Mouse (Mus musculus): ENCODE results near the gene Sstr3.

Gene Sstr3

DNA sequence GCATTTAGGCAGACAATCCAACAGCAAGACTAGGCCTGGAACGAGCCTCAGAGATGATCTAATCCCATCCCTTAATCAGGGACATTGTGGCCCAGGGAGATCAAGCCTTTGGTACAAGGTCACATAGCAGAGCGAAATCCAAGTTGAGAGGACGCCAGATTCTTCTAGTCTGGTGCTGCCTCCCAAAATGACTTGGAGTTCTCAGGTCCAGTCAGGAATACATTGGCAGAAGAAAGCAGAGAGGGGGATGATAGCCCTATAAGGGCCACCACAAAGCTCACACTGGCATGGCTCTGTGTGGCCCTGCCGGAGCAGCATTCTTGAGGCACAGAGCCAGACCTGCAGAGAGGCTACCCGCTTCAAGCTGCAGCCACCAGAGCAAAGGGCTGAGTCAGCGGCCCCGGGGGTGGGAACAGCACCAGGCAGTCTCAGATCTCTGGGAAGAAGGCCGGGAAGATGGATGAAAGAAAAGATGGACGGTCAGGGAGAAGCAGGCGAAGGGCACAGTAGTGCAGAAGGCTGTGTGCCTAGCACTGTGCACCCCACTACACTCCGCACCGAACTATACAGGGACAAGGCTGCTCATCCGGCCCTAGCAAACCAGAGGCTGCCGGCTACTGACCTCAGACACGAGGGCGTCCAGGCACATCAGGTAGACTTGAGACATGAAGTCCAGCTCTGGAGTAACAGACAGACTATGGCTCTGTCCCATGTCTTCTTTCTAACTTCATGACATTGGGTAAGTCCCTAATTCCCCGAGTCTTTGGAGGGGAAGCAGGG, 13.6 kb downstream of the Sstr3 start, which contains the start of gene C1qtnf6:
TSS of gene C1qtnf6 (minus strand) at position 746 of the 780 bp plus-strand sequence.
- DNase-seq (ENCODE audit: low spot score): no peak

DNA sequence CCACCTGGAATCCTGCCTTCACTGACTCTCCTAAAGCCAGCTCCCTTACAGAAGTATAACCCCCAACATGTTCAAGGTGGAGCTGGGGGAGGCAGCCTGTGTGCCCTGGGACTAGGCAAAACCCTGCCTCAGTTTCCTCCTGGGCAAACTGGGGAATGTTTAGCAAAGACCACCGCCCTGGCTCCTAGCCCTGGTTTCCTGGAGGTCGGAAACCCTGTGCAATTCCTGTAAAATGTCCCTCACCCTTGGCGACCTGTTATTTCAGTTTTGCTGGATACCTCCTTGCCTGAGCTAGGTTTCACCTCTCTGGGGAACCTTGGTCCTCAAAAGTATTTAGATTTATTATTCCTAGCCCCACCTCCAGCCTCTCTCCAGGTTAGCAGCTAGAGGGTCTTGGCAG, 14.3 kb downstream of the Sstr3 start:
- DNase-seq (ENCODE audit: low spot score): no peak

DNA sequence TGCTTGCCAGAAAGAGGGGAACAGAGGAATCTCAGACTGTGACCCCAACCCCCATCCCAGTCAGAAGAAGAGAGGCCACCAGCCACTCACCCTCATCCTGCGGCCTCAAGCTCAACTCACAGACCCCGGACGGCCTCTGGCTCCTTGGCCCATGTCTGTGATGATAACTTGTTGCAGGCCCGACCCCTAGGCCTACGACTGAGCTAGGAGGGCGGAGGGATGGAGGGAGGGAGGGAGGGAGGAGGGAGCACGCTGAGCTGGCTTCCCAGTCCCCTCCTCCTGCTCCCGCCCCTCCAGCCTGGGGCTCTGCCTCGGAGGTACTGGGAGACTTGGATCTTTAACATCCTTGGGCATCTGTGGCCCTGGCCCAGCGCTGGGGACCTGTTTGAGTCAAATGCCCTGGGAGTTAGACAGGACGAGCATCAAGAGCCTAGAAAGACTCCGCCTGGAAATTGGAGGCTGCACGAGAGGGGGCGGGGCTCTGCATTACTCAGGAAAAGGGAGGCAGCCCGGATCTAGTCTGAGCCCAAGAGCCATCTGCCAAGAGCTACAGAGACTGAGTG, 15.0 kb downstream of the Sstr3 start:
- DNase-seq (ENCODE audit: low spot score): peak; percentile 79

GRCm38 (mm10) chr15:78528726-78529411, 15.6 kb downstream of the Sstr3 start:
- DNase-seq (ENCODE audit: low spot score): no peak

DNA sequence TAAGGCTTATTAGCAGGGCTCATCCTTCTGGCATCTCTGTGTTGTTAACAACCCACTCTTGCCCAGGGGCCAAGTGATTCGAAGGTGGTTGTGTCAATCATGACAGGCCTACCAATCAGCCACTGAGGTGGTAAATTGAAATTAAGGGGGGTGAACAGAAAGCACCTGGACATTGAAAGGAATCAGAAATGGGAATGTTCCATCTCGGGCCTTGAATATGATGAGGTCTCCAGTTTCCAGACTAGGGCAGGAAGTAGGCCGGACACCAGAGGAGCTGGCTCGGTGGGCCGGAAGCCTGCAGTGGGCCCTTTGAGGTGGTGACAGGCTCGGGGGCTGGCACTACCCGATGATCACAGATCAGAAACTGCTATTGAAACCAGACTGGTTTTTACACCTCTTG, 16.5 kb downstream of the Sstr3 start:
- peak; percentile 74 for DNase-seq (ENCODE audit: low spot score)

DNA sequence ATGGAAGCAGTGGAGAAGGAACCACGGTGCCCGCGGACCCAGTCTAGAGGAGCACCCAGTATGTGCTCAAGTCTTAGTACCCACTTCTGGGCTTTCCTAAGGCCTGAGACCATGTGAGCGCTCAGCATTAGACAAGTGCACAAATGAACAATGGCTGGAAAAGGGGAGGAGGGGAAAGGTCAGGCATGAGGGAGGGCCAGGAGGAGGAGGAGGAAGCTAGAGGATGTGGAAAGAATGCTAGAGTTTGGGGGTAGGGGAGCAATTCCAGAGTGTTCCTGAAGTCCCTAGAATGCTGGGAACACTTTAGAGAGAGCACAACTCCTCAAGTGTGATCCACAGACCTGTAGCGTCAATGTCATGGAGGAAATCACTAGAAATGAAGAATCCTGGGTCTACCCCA, 20.3 kb downstream of the Sstr3 start:
- DNase-seq (ENCODE audit: low spot score): no peak

DNA sequence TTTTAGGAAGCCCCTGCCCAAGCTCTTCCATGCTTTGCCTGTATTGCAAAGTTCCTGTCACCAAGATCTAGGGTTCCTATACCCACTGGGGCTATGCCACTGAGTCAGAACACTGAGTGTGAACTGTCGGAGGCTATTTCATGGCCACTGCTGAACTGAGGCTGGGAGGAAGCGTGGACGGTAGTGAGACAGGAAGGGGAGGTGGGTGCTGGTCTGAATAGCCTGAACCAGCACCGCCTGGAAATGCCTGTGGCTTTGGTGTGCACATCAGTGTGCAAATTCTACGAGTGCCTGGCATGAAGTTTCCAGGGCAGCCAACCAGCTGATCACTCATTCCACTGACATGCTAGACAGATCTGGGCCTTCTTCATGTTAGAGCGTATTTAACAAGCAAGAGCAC, 22.6 kb downstream of the Sstr3 start:
- no peak for DNase-seq (ENCODE audit: low spot score)

GRCm38 (mm10) chr15:78521331-78521730, 23.2 kb downstream of the Sstr3 start:
- no peak for DNase-seq (ENCODE audit: low spot score)

DNA sequence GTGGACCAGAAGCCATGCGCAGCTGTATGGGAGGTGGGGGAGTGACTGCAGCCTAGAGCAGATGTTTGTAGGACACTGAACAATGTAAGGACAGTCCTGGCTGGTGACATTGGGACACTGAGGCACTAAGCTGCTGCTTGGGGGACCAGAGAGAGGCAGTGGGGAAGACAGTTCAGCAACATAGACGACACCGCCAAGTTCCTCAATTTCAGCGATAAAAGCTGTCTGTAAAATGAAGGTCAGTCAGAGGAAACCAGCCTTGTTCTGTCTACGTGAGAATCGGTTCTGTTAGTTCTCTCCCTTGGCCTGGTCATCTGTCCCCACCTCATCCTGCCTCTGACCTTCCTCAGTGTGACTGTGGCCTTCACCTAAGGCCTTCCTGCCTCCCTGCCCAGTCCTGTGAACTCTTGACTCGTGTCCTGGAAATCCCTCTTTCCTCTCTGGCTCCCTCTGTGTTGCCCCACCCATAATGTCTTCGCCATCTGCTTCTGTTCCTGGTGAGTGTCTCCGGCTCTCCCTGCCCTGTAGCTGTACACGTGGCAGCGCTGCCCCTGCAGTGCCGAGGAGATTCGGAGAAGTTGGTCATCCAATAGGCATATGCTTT, 24.3 kb downstream of the Sstr3 start:
- DNase-seq (ENCODE audit: low spot score): no peak

DNA sequence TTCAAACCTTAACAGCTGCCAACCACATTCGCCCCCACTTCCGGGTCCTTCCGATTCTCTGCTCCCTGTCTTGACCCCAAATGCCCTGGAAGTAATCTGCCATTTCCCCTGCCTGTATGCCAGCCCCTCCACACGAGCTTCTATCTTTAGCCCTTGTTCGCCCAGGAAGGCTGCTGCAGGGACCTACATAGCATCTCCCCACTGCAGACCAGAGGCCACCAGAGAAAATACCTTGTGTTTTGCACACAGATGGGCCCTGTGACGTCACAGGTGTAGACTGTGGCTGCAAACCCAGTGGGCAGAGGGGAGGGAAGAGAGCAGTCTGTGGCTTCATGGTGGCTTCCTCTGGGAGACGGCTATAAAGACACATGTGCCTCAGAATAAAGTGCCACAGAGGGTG, 26.3 kb downstream of the Sstr3 start:
- DNase-seq (ENCODE audit: low spot score): no peak

DNA sequence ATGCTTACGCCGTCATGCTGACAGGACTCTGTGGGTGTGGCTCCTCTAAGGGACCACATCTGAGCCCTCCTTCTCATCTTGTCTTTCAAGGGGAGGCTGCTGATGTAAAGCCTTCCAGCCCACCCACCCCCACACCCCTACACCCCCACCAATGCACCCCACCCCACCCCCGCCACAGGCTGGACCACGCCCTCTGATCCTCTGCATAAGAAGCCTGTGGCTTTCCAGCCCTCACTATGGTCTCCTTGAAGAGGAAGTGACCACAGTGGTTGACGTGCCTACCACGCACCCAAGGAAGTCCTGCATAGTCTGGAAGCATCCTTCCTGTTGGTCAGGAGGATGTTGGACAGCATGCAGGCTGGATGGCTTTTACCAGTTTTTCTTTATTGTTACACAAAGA, 28.7 kb downstream of the Sstr3 start:
- no peak for DNase-seq (ENCODE audit: low spot score)

GRCm38 (mm10) chr15:78514393-78515146, 29.9 kb downstream of the Sstr3 start:
- DNase-seq (ENCODE audit: low spot score): peak; percentile 84

DNA sequence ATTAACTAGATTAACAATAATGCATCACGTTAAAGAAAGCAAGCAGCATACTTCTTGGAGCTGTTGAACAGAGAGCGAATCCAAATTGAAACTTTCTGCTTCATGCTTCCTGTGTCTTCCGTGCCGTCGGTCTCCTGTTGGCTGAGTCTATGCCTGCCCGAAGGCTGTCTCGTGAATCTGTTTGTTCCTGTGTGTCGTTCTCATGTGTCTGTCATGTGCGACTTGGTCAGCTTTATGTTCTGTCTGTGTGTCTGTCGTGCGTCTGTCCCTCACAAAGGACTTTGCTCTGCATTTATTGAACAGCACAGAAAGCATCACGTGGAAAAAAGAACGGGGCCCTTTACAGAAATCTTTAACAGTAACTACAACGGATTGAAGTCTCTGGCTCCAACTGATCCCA, 31.5 kb downstream of the Sstr3 start:
- no peak for DNase-seq (ENCODE audit: low spot score)

GRCm38 (mm10) chr15:78511951-78512350, 32.5 kb downstream of the Sstr3 start:
- DNase-seq (ENCODE audit: low spot score): no peak

DNA sequence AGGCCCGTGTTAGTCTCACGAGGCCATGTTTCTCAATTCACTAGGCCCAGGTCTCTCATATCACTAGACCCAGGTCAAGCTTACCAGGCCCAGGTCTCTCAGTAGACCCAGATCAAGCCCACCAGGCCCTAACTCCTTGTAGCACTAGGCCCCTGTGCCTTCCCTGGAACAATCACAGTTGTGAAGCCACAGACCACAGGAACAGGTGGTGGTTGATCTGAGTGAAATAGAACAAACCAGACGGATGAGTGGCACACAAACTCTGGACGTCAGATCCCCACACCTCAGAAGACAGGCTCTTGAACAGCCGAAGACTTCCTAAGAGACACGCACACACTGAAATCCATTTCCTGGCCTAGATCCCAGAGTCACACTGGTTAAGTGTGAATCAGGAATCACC, 33.7 kb downstream of the Sstr3 start:
- no peak for DNase-seq (ENCODE audit: low spot score)

- no peak for DNase-seq (ENCODE audit: low spot score)
Observed at GRCm38 (mm10) chr15:78510121-78510576, 34.3 kb downstream of the Sstr3 start.

GRCm38 (mm10) chr15:78509297-78509899, 35.1 kb downstream of the Sstr3 start:
- no peak for DNase-seq (ENCODE audit: low spot score)

DNA sequence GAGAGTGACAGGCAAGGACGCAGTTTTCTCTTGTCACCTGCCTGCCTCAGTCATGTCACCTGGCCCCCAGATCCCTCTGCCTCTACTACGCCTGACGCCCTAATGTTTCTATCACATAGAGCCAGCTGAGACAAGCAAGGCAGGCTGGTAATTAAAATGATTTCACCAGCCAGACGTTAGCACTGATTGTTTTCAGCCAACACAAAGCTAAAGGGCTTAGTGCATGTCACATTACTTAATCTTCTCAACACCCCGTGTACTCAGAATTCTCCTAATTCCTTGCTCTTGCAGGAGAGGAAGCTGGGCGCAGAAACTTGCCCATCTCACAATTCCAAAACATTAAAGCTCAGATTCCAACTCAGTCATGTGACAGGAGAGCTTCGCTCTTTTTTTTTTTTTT, 36.0 kb downstream of the Sstr3 start:
- no peak for DNase-seq (ENCODE audit: low spot score)

DNA sequence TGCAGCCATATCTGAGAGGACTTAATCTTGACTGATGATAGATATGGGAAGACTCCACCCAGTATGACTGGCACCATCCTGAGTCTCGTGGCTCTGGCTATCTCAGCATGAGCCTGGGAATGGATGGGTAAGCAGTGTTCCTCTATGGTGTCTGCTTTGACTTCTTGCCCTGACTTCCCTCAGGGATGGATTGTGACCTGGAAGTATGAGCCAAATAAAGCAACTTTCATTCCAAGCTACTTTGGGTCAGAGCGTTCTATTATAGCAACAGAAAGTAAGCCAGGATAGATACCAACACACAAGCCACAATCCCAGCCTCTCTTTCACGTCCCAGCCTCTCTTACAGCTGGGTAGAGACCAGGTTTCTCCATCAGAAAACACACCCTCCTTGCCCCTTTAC, 38.9 kb downstream of the Sstr3 start:
- no peak for DNase-seq (ENCODE audit: low spot score)

- DNase-seq (ENCODE audit: low spot score): no peak
Observed at GRCm38 (mm10) chr15:78504816-78505215, 39.7 kb downstream of the Sstr3 start.

- DNase-seq (ENCODE audit: low spot score): no peak
Observed at GRCm38 (mm10) chr15:78504013-78504412, 40.5 kb downstream of the Sstr3 start.

All from layer of hippocampus, adult 11-12 months (tissue).